Mouse (Mus musculus) megakaryocyte, embryonic 14.5 days (primary cell): Measurements from ENCODE around the gene Vmn1r39.

Experiments used
- FLI1 ChIP-seq: IDR thresholded peaks from 2 replicates; pipeline ENCODE4 v1.6.1; 2012; ENCODE audit warnings: low read length, inconsistent platforms, mixed read lengths
- GATA1 ChIP-seq: IDR thresholded peaks from 3 replicates; pipeline ENCODE4 v1.6.1; 2012; ENCODE audit warnings: mixed read lengths, low read length, inconsistent platforms, borderline replicate concordance

DNA sequence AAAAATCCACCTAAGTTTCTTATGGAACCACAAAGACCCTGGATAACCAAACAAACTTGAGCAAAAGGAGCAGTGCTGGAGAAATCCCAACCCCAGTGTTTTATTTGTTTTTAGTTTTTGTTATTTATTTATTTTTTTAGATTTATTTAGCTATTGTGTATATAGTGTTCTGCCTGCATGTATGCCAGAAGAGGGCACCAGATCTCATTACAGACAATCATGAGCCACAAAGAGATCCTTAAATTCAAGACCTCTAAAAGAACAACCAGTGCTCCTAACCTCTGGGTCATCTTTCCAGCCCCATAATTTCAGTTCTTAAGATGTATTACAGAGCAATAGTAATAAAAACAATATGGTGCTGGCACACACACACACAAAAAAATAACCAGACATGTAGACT, 26.5 kb upstream of the Vmn1r39 start:
- TF ChIP-seq GATA1 (no peak), FLI1 (no peak)
